Mouse (Mus musculus): ENCODE results near the gene Heatr9.

GRCm38 (mm10) chr11:83540931-83541330 lies 19.0 kb upstream of the Heatr9 start:
- TF ChIP-seq POLR2A (IDR thresholded peaks at IDR 0.05; ENCODE audit: insufficient read length, low read depth): no peak
- no peak for TF ChIP-seq MAX (IDR thresholded peaks at IDR 0.05; ENCODE audit: low read depth)
